Mouse (Mus musculus) heart, embryonic 13.5 days (tissue): ENCODE measurements at regions not wholly inside any gene's neighbourhood (a gene's known extent, or its start where the extent isn't known, plus 50 kb on each side); places are given as distances from the start of the nearest gene placed in this dataset.

Experiments
- ATAC-seq: fragments of 200-750 bp; cut with Nextera tagmentation; 2 replicates; pipeline ENCODE4 v1.8.0; 2017; ENCODE audit warnings: moderate TSS enrichment; ENCODE audit not compliant: insufficient number of reproducible peaks, low FRiP score, low TSS enrichment; ENCODE audit errors: extremely low read depth
- H3K27ac ChIP-seq: fragments of 300-500 bp; sonication (generic); replicated peaks from 2 replicates; pipeline ENCODE4 v1.5.1; 2015; ENCODE audit warnings: moderate library complexity, mild to moderate bottlenecking, inconsistent platforms
- H3K27me3 ChIP-seq: fragments of 300-500 bp; sonication (generic); replicated peaks from 2 replicates; pipeline ENCODE4 v1.6.1; 2015; ENCODE audit warnings: mild to moderate bottlenecking, inconsistent platforms
- H3K36me3 ChIP-seq: fragments of 300-500 bp; sonication (generic); 2 replicates; pipeline ENCODE4 v1.6.1; 2015; ENCODE audit warnings: mild to moderate bottlenecking, inconsistent platforms
- H3K4me1 ChIP-seq: fragments of 300-500 bp; sonication (generic); 2 replicates; pipeline ENCODE4 v1.6.1; 2015; ENCODE audit warnings: inconsistent platforms
- H3K4me2 ChIP-seq: fragments of 300-500 bp; sonication (generic); 2 replicates; pipeline ENCODE4 v1.6.1; 2015; ENCODE audit warnings: inconsistent platforms, mild to moderate bottlenecking, moderate library complexity
- H3K4me3 ChIP-seq: fragments of 300-500 bp; sonication (generic); 2 replicates; pipeline ENCODE4 v1.5.1; 2015; ENCODE audit warnings: moderate library complexity, mild to moderate bottlenecking, inconsistent platforms
- H3K9ac ChIP-seq: fragments of 300-500 bp; sonication (generic); 2 replicates; pipeline ENCODE4 v1.6.1; 2015; ENCODE audit warnings: inconsistent platforms, mild to moderate bottlenecking, moderate library complexity
- H3K9me3 ChIP-seq: fragments of 300-500 bp; sonication (generic); 2 replicates; pipeline ENCODE4 v1.6.1; 2016; ENCODE audit warnings: inconsistent platforms
- WGBS: fragments of 180-500 bp; shearing (Covaris S2); methylation state at CpG from one replicate; pipeline ENCODE4 v1.1.7; 2015; ENCODE audit warnings: mixed read lengths; 5-methylcytosine and 5-hydroxymethylcytosine counted together

DNA sequence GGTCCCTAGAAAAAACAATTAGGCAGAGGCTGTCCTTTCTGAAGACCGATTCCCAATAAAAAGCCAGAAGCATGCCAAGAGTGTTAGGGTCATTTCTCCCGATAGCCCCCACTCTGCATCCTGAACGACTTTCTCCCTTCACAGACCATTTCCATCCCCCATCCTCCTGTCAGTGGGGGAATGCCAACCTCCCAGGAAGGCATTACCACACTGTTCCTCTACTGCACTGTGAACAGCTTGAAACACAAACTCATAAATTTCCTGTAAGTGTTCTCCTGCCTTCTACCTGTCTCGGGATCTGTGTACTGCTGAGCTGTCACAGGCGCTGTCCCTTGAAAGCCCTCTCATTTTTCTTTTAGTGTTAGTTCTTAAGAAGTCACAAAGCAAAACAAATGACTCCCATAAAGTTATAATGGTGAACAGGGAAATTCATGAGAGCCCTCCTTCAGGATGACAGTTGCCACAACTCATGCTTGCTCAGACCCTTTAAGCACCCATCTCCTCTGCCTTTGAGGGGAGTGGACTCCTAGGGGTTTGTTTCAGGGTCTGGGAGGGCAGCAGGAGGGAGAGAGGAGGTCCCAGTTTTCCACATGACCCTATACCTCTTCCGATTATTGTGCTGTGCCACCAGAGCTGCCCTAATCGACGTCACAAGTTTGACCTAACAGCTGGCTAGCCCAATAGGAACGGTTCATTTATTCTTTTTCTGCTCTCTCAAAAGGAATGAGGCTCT, 139.9 kb downstream of the Rchy1 start:
- Histone ChIP-seq H3K9me3 (0 out of 2 replicates have a peak, but pooled peaks cover 6% of the 10 kb centered on the region), H3K36me3 (no peaks in the 10 kb centered on the region), H3K4me3 (no peak overlapping the region), H3K9ac (no peak overlapping the region), H3K4me1 (no peaks in the 10 kb centered on the region), H3K27ac (no peak overlapping the region), H3K27me3 (no peaks in the 10 kb centered on the region), H3K4me2 (no peak overlapping the region)
- 73% methylated on average over 9 of the region's 9 CpGs for WGBS
- ATAC-seq, result no peak

DNA sequence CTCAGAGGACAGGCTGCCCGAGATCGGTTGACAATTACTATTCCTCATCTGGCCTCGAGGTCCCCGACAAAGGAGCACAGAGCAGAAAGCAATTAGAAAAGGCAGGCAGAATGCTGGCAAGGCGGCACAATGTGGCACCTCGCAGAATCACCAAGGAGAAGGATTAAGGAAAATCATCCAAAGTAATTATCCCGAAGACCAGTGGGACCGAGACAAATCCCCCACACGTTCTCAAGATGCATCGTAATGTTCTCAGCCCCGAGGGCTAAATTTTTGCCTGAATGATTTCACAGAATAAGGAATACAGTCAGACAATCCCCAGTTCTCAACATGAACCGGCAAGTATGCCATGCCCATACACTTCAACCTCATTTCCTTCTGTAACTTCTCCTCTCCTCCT, 144.1 kb downstream of the Rchy1 start:
- Histone ChIP-seq H3K4me2 (no peak overlapping the region), H3K27me3 (no peaks in the 10 kb centered on the region), H3K36me3 (no peaks in the 10 kb centered on the region), H3K9ac (no peak overlapping the region), H3K9me3 (no peaks in the 10 kb centered on the region), H3K4me3 (no peak overlapping the region), H3K27ac (no peak overlapping the region), H3K4me1 (peaks cover 6% of the 10 kb centered on the region)
- WGBS, result 77% methylated on average over 12 of the region's 12 CpGs
- ATAC-seq, result no peak

GRCm38 (mm10) chr5:91818195-91818594, 144.7 kb downstream of the Rchy1 start:
- no peak overlapping the region for H3K9ac ChIP-seq
- H3K4me3 ChIP-seq, result no peak overlapping the region
- H3K27me3 ChIP-seq, result no peaks in the 10 kb centered on the region
- 73% methylated on average over 11 of the region's 11 CpGs for WGBS
- no peak overlapping the region for H3K27ac ChIP-seq
- ATAC-seq, result no peak
- no peaks in the 10 kb centered on the region for H3K36me3 ChIP-seq
- H3K4me1 ChIP-seq, result peaks cover 6% of the 10 kb centered on the region
- no peak overlapping the region for H3K4me2 ChIP-seq
- H3K9me3 ChIP-seq, result no peaks in the 10 kb centered on the region

GRCm38 (mm10) chr5:91816376-91816950, 146.4 kb downstream of the Rchy1 start:
- Histone ChIP-seq H3K4me1 (peaks cover 6% of the 10 kb centered on the region), H3K4me2 (no peak overlapping the region), H3K36me3 (no peaks in the 10 kb centered on the region), H3K27me3 (no peaks in the 10 kb centered on the region), H3K9me3 (no peaks in the 10 kb centered on the region), H3K9ac (no peak overlapping the region), H3K27ac (no peak overlapping the region), H3K4me3 (no peak overlapping the region)
- ATAC-seq, result no peak
- WGBS, result 64% methylated on average over 3 of the region's 3 CpGs

DNA sequence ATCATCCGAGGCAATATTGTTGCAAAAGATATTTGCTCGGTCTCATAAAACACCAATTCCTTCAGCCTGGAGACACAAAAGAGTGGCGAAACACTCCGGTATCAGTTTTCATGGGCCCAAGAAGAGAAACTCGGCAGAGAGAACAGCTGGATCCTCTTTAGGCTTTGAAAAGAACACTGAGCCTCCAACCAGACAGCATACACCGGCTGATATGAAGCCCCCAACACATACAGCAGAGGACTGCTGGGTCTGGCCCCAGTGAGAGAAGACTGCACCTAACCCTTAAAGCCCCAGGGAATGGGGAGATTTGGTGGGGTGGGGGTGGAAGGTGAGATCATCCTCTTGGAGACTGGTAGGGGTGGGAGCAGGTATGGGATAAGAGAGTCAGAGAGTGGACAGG, 147.9 kb downstream of the Rchy1 start:
- ATAC-seq, result no peak
- Histone ChIP-seq H3K36me3 (no peaks in the 10 kb centered on the region), H3K9ac (no peak overlapping the region), H3K4me2 (no peak overlapping the region), H3K4me1 (peaks cover 6% of the 10 kb centered on the region), H3K4me3 (no peak overlapping the region), H3K9me3 (no peaks in the 10 kb centered on the region), H3K27ac (no peak overlapping the region), H3K27me3 (no peaks in the 10 kb centered on the region)
- WGBS, result 74% methylated on average over 6 of the region's 6 CpGs

DNA sequence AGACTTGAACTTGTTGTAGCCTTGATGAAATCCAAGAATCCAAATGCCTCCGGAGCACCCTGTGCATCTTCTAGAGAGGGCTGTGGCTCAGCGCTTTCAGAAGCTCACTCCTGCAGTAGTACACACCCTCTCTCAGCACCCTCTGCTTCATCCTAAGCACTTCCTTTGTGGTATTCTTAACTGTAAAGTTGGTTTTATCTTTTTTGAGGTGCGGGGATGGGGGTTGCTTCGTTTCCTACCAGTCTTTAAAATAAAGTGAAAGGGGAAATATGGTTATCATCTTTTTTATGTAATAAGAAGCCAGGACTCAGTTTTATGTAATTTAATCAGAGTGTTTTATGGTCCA, 148.5 kb downstream of the Rchy1 start:
- Histone ChIP-seq H3K9ac (no peak overlapping the region), H3K4me3 (no peak overlapping the region), H3K9me3 (no peaks in the 10 kb centered on the region), H3K27ac (no peak overlapping the region), H3K27me3 (no peaks in the 10 kb centered on the region), H3K4me2 (no peak overlapping the region), H3K4me1 (peaks cover 6% of the 10 kb centered on the region), H3K36me3 (no peaks in the 10 kb centered on the region)
- WGBS, result 34% methylated on average over 4 of the region's 4 CpGs
- no peak for ATAC-seq

- Histone ChIP-seq H3K4me1 (peaks cover 6% of the 10 kb centered on the region), H3K36me3 (no peaks in the 10 kb centered on the region), H3K27me3 (no peaks in the 10 kb centered on the region), H3K9me3 (no peaks in the 10 kb centered on the region), H3K4me2 (no peak overlapping the region), H3K9ac (no peak overlapping the region), H3K27ac (no peak overlapping the region), H3K4me3 (no peak overlapping the region)
- ATAC-seq, result no peak
- 54% methylated on average over 5 of the region's 5 CpGs for WGBS
Measured at GRCm38 (mm10) chr5:91813547-91814416, 149.1 kb downstream of the Rchy1 start.

- Histone ChIP-seq H3K4me3 (no peak overlapping the region), H3K9ac (peak overlapping the region; percentile 17; the same call in 1 of the 2 replicates), H3K27me3 (no peaks in the 10 kb centered on the region), H3K27ac (peak overlapping the region; percentile 71), H3K4me2 (peak overlapping the region; percentile 39), H3K4me1 (peaks cover 18% of the 10 kb centered on the region), H3K9me3 (no peaks in the 10 kb centered on the region), H3K36me3 (no peaks in the 10 kb centered on the region)
- peak; percentile 25; the same call in 1 of the 2 replicates for ATAC-seq
- 29% methylated on average over 18 of the region's 18 CpGs for WGBS
Measured at GRCm38 (mm10) chr5:91807070-91808065, 155.5 kb downstream of the Rchy1 start.

DNA sequence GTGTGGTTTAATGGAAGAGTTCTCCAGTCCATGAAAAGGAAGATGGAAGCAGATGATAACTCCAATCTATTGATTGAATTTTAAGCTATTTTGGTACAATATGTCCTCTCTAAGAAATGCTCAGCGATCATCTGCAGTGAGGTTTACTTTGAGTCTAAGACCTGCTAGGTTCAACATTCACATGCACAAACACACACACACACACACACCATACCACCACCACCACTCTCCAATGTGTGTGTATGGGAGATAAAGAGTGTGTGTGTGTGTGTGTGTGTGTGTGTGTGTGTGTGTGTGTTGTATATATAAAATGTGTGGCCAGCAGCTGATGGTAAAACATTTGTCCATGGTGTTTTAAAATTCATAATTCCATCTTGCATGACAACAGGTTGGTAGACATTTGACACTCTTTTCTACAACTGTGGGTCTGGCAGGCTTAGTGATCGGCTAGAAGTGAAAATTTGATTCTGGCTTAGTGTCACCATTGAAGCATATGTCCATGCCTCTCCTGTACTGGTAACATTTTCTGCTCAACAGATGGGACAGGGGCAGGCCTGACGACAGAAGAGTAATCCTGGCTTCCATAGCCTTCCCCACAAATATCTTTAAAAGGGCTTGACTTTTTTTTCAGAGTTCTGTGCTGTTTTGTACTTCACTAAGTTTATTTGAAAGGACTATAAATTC, 161.4 kb downstream of the Rchy1 start:
- H3K27me3 ChIP-seq, result no peaks in the 10 kb centered on the region
- no peak overlapping the region for H3K9ac ChIP-seq
- H3K4me3 ChIP-seq, result no peak overlapping the region
- 77% methylated on average over 3 of the region's 3 CpGs for WGBS
- no peak overlapping the region for H3K27ac ChIP-seq
- no peaks in the 10 kb centered on the region for H3K36me3 ChIP-seq
- no peaks in the 10 kb centered on the region for H3K4me1 ChIP-seq
- no peak overlapping the region for H3K4me2 ChIP-seq
- no peaks in the 10 kb centered on the region for H3K9me3 ChIP-seq
- ATAC-seq, result no peak

GRCm38 (mm10) chr5:91797362-91797761, 165.5 kb downstream of the Rchy1 start:
- Histone ChIP-seq H3K27ac (no peak overlapping the region), H3K4me1 (no peaks in the 10 kb centered on the region), H3K27me3 (no peaks in the 10 kb centered on the region), H3K9me3 (no peaks in the 10 kb centered on the region), H3K4me3 (no peak overlapping the region), H3K36me3 (no peaks in the 10 kb centered on the region), H3K4me2 (no peak overlapping the region), H3K9ac (no peak overlapping the region)
- no peak for ATAC-seq
- WGBS, result 75% methylated on average over 3 of the region's 3 CpGs
